Mouse (Mus musculus) WW6 (cell line): Measurements from ENCODE around the gene Stx8.

ENCODE experiments used
- DNase-seq: peaks from one replicate; pipeline ENCODE4 v3.0.0-alpha.2; 2013; ENCODE audit warnings: low read depth, low spot score

The Stx8 gene

GRCm38 (mm10) chr11:68083562-68083961 lies 117.6 kb downstream of the Stx8 start:
- DNase-seq = no peak

- DNase-seq = no peak
These were observed 120.2 kb downstream of the Stx8 start for GRCm38 (mm10) chr11:68086221-68086620.

GRCm38 (mm10) chr11:68089426-68089825 lies 123.4 kb downstream of the Stx8 start:
- no peak for DNase-seq

GRCm38 (mm10) chr11:68089885-68090592 lies 124.0 kb downstream of the Stx8 start:
- peak; percentile 47 for DNase-seq

GRCm38 (mm10) chr11:68091975-68092759 lies 126.2 kb downstream of the Stx8 start:
- no peak for DNase-seq

GRCm38 (mm10) chr11:68101598-68101997 lies 135.6 kb downstream of the Stx8 start:
- no peak for DNase-seq

GRCm38 (mm10) chr11:68103480-68103879 lies 137.5 kb downstream of the Stx8 start:
- DNase-seq = no peak

- no peak for DNase-seq
These were observed 140.1 kb downstream of the Stx8 start for GRCm38 (mm10) chr11:68106053-68106452.

GRCm38 (mm10) chr11:68113454-68114100 lies 147.6 kb downstream of the Stx8 start:
- DNase-seq = no peak

- no peak for DNase-seq
These were observed 148.2 kb downstream of the Stx8 start for GRCm38 (mm10) chr11:68114202-68114601.

- DNase-seq = no peak
These were observed 150.2 kb downstream of the Stx8 start for GRCm38 (mm10) chr11:68116157-68116556.

- no peak for DNase-seq
These were observed 152.1 kb downstream of the Stx8 start for GRCm38 (mm10) chr11:68117878-68118660.

GRCm38 (mm10) chr11:68118679-68119078 lies 152.7 kb downstream of the Stx8 start:
- no peak for DNase-seq

- DNase-seq = no peak
These were observed 153.1 kb downstream of the Stx8 start for GRCm38 (mm10) chr11:68119136-68119535.

GRCm38 (mm10) chr11:68121260-68121659 lies 155.3 kb downstream of the Stx8 start:
- DNase-seq = no peak

- no peak for DNase-seq
These were observed 155.7 kb downstream of the Stx8 start for GRCm38 (mm10) chr11:68121660-68122059.

GRCm38 (mm10) chr11:68126071-68126470 lies 160.1 kb downstream of the Stx8 start:
- DNase-seq = no peak

- no peak for DNase-seq
These were observed 168.5 kb downstream of the Stx8 start for GRCm38 (mm10) chr11:68134494-68134893.

- no peak for DNase-seq
These were observed 169.4 kb downstream of the Stx8 start for GRCm38 (mm10) chr11:68135350-68135749.

- no peak for DNase-seq
These were observed 170.7 kb downstream of the Stx8 start for GRCm38 (mm10) chr11:68136687-68137086.

- no peak for DNase-seq
These were observed 176.3 kb downstream of the Stx8 start for GRCm38 (mm10) chr11:68142296-68142695.
